Mouse (Mus musculus): ENCODE data around the gene Hmcn1.

Gene Hmcn1

DNA sequence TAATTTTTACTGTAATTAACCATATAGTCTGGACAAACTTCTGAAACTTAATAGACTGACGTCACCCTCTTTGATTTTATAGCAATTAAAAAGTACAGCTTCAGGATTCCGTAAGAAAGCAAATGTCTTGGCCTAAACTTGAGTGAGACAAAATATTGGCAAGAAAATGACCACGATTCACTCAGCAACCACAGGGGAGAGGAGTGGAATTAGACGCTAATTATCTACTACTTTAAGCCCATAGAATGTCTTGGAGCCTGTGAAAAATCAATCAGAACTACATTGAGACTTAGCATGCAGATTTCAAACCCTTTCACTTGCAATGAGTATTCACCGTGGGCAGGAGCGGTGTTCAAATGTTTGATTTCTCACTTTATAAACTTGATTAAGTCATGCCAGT is 159.8 kb downstream of the Hmcn1 start:
- Histone ChIP-seq H3K9me3 (ENCODE audit: low read length) (no peaks in the 10 kb centered on the region), H3K4me3 (replicated peaks; ENCODE audit: low read length) (no peak overlapping the region), H3K4me1 (replicated peaks; ENCODE audit: low read depth, low read length) (no peaks in the 10 kb centered on the region), H3K27me3 (ENCODE audit: insufficient read depth, low read length) (no peaks in the 10 kb centered on the region), H3K36me3 (ENCODE audit: insufficient read depth, low read length) (no peaks in the 10 kb centered on the region)
- no peak for TF ChIP-seq POU5F1 (IDR thresholded peaks at IDR 0.05; ENCODE audit: borderline replicate concordance, low read length)
- TF ChIP-seq CTCF (conservative IDR thresholded peaks at IDR 0.05; ENCODE audit: low read length) = no peak
- no peak for TF ChIP-seq NANOG (IDR thresholded peaks at IDR 0.05; ENCODE audit: borderline replicate concordance, low read length)

DNA sequence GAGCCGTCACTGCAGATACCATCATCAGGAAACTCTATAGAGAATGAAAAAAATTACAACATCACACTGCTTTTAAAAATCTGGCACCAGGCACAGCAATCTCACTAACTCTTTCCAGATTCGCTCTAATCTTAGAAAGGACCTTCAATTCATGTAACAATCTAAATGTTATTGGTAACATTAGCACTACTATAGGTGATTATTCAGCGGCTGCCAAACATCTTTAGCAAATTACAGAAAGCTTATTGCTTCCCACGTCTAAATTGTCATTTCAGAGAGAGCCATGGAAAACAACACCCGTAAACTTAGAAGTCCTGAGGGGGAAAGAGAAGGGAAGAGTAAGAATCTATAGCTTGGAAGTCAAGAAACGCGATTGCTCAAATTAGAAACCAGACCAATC is 163.4 kb downstream of the Hmcn1 start:
- TF ChIP-seq NANOG (IDR thresholded peaks at IDR 0.05; ENCODE audit: borderline replicate concordance, low read length) = no peak
- TF ChIP-seq CTCF (conservative IDR thresholded peaks at IDR 0.05; ENCODE audit: low read length) = no peak
- no peak for TF ChIP-seq POU5F1 (IDR thresholded peaks at IDR 0.05; ENCODE audit: borderline replicate concordance, low read length)
- H3K4me1 ChIP-seq (replicated peaks; ENCODE audit: low read depth, low read length) = no peaks in the 10 kb centered on the region
- no peaks in the 10 kb centered on the region for H3K36me3 ChIP-seq (ENCODE audit: insufficient read depth, low read length)
- H3K4me3 ChIP-seq (replicated peaks; ENCODE audit: low read length) = no peak overlapping the region
- no peaks in the 10 kb centered on the region for H3K27me3 ChIP-seq (ENCODE audit: insufficient read depth, low read length)
- no peaks in the 10 kb centered on the region for H3K9me3 ChIP-seq (ENCODE audit: low read length)

DNA sequence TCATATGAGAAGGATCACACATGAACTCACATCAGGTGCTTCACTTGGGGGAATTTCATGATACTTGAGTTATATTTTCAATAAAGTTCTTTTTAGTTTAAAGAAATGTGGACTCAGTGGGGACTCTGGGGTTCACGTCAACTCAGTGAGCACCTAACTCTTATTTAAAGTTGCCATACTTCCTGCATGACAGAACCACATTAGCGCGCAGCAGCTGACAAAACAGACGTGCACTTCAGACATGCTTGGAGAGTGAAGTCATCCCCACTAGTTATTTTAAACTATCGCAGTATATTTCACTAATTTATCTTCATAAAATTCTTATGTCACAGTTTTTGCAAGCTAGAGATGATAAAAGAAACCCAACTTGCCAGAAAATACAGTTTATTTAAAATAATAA is 166.1 kb downstream of the Hmcn1 start:
- TF ChIP-seq NANOG (IDR thresholded peaks at IDR 0.05; ENCODE audit: borderline replicate concordance, low read length) = no peak
- H3K36me3 ChIP-seq (ENCODE audit: insufficient read depth, low read length) = no peaks in the 10 kb centered on the region
- H3K4me1 ChIP-seq (replicated peaks; ENCODE audit: low read depth, low read length) = no peaks in the 10 kb centered on the region
- no peaks in the 10 kb centered on the region for H3K27me3 ChIP-seq (ENCODE audit: insufficient read depth, low read length)
- H3K9me3 ChIP-seq (ENCODE audit: low read length) = no peaks in the 10 kb centered on the region
- no peak overlapping the region for H3K4me3 ChIP-seq (replicated peaks; ENCODE audit: low read length)

DNA sequence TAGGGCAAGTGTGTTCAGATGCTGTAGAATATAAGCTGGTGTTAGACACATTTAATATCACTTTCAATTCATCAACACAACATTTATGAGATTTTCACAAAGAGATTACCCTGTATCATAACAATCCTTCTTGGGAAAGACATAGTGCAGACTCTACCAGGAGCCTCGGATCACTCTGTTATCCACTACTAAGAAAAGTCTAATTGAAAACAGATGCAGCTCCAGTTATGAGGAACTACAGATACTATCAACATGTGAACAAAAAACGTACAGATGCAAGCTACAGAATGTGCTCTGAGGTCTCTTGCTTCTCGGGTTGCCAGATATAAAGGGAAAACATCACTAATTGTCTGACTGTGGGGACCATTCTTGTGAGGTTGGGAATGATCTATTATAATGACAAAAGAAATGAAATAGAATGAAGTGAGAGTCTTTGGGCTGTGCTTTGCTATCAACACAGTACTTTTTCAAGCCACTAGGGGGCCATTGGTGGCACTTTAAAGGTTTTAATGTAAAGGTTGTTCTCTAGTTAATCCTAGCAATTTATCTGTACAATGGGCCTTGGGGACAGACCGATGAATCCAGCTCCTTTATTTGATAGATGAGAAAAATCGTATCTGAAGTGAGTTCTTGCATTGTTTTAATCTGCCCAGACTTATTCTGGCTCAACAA is 168.8 kb downstream of the Hmcn1 start:
- Histone ChIP-seq H3K36me3 (ENCODE audit: insufficient read depth, low read length) (no peaks in the 10 kb centered on the region), H3K4me3 (replicated peaks; ENCODE audit: low read length) (no peak overlapping the region), H3K27me3 (ENCODE audit: insufficient read depth, low read length) (no peaks in the 10 kb centered on the region), H3K4me1 (replicated peaks; ENCODE audit: low read depth, low read length) (no peaks in the 10 kb centered on the region), H3K9me3 (ENCODE audit: low read length) (no peaks in the 10 kb centered on the region)
- TF ChIP-seq CTCF (conservative IDR thresholded peaks at IDR 0.05; ENCODE audit: low read length) = no peak
- no peak for TF ChIP-seq POU5F1 (IDR thresholded peaks at IDR 0.05; ENCODE audit: borderline replicate concordance, low read length)
- TF ChIP-seq NANOG (IDR thresholded peaks at IDR 0.05; ENCODE audit: borderline replicate concordance, low read length) = no peak

DNA sequence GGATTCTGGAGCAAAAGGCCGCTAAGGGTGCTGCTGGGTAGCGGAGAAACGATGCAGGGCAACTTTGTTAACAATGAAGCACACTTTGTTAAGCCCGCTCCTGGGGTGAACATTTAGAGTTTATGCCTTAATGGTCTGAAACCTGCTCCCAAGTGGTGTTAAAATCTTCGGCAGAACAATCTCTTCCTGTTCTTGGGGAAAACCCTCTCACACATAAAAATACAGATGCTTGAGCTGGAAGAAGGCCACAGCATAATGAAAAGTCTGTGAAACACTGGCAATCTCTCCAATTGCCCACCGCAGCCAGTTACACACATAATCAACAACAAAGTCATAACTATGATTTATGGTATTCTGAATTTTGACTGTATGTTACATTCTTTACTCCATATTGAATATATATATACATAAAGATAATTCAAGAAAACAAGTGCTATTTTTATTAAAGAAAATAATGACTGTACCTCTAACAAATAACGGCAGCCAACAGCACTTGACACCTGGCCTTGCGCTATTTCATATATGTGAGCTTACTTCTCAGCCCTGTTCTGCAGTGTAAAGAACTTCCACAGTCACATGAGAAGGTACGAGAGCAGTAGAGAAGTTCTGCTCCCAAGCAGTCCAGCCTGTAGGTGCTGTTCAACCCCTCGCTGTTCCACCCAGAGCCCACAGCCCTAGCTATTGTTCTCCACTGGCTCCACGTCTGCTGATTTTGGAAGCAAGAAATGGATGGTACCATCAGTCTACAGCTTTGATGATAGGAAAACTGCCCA is 177.0 kb downstream of the Hmcn1 start:
- Histone ChIP-seq H3K4me1 (replicated peaks; ENCODE audit: low read depth, low read length) (no peaks in the 10 kb centered on the region), H3K4me3 (replicated peaks; ENCODE audit: low read length) (no peak overlapping the region), H3K9me3 (ENCODE audit: low read length) (no peaks in the 10 kb centered on the region), H3K36me3 (ENCODE audit: insufficient read depth, low read length) (no peaks in the 10 kb centered on the region), H3K27me3 (ENCODE audit: insufficient read depth, low read length) (no peaks in the 10 kb centered on the region)
- no peak for TF ChIP-seq NANOG (IDR thresholded peaks at IDR 0.05; ENCODE audit: borderline replicate concordance, low read length)
- no peak for TF ChIP-seq CTCF (conservative IDR thresholded peaks at IDR 0.05; ENCODE audit: low read length)
- no peak for TF ChIP-seq POU5F1 (IDR thresholded peaks at IDR 0.05; ENCODE audit: borderline replicate concordance, low read length)

DNA sequence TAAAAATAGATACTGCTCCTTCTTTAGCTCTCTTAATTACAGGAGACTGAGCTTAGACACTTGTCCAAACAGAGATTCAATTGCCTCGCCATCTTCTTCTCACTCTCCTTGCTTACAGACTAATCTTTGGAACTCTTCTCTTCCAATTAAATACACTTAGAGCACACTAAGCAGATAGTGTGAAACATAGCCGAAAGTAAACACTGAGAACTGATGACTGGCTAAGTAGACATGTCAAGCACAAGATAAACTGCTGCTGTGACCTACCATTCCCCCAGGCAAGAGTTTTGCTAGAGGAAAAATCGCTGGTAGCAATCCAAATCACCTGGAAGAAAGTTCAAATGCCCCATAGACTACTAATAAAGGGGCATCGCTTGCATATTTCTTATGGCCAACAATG is 178.3 kb downstream of the Hmcn1 start:
- TF ChIP-seq NANOG (IDR thresholded peaks at IDR 0.05; ENCODE audit: borderline replicate concordance, low read length) = no peak

DNA sequence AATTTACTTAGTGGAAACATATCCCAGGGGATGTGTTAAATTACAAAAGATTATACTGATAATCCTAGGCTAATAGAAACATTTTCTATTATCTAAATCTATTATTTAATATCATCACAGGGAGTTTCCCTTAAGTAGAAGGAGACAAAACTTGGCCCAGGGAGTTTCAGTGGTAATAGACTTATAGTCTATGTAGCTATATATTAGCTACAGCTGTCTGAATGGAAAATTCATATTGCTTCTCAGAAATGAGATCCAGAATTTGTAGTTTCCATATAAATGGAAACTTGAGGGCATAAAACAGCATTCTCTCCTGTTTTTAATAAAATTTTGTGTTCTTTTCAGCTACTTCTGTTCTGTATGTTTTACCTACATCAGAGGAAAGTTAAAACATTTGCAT is 179.9 kb downstream of the Hmcn1 start:
- no peak for TF ChIP-seq POU5F1 (IDR thresholded peaks at IDR 0.05; ENCODE audit: borderline replicate concordance, low read length)
- TF ChIP-seq NANOG (IDR thresholded peaks at IDR 0.05; ENCODE audit: borderline replicate concordance, low read length) = no peak
- TF ChIP-seq CTCF (conservative IDR thresholded peaks at IDR 0.05; ENCODE audit: low read length) = no peak
- Histone ChIP-seq H3K4me1 (replicated peaks; ENCODE audit: low read depth, low read length) (no peaks in the 10 kb centered on the region), H3K27me3 (ENCODE audit: insufficient read depth, low read length) (no peaks in the 10 kb centered on the region)

More for the DNA sequence above, 178.3 kb downstream of the Hmcn1 start:
- H3K4me1 ChIP-seq (replicated peaks; ENCODE audit: low read depth, low read length) = no peaks in the 10 kb centered on the region
- H3K9me3 ChIP-seq (ENCODE audit: low read length) = no peaks in the 10 kb centered on the region
- no peak overlapping the region for H3K4me3 ChIP-seq (replicated peaks; ENCODE audit: low read length)
- H3K36me3 ChIP-seq (ENCODE audit: insufficient read depth, low read length) = no peaks in the 10 kb centered on the region
- H3K27me3 ChIP-seq (ENCODE audit: insufficient read depth, low read length) = no peaks in the 10 kb centered on the region

DNA sequence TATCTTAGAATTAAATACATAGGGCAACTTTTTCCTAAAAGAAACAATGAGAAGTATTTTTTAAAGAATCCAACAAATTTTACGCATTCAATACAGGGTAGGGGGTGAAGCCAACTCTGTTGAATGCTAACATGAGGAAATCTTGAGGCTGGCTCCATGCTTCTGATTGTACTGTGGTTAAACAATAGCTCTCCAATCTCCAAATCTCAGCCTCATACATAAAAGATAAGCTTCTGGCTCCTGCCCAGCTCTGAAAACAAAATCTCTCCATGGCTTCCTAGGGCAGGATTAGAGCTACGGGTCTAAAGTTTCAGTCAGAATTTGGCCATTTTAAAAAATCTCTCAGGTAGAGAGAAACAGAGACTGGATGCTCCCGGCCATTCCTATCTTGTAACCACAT is 186.4 kb downstream of the Hmcn1 start:
- H3K4me1 ChIP-seq (replicated peaks; ENCODE audit: low read depth, low read length) = peaks cover 5% of the 10 kb centered on the region; the same call in 1 of the 2 replicates

More for the DNA sequence above, 179.9 kb downstream of the Hmcn1 start:
- no peak overlapping the region for H3K4me3 ChIP-seq (replicated peaks; ENCODE audit: low read length)
- H3K36me3 ChIP-seq (ENCODE audit: insufficient read depth, low read length) = no peaks in the 10 kb centered on the region
- H3K9me3 ChIP-seq (ENCODE audit: low read length) = no peaks in the 10 kb centered on the region

More for the DNA sequence above, 186.4 kb downstream of the Hmcn1 start:
- Histone ChIP-seq H3K36me3 (ENCODE audit: insufficient read depth, low read length) (no peaks in the 10 kb centered on the region), H3K27me3 (ENCODE audit: insufficient read depth, low read length) (no peaks in the 10 kb centered on the region), H3K4me3 (replicated peaks; ENCODE audit: low read length) (no peak overlapping the region), H3K9me3 (ENCODE audit: low read length) (no peaks in the 10 kb centered on the region)
- TF ChIP-seq POU5F1 (IDR thresholded peaks at IDR 0.05; ENCODE audit: borderline replicate concordance, low read length) = no peak
- TF ChIP-seq CTCF (conservative IDR thresholded peaks at IDR 0.05; ENCODE audit: low read length) = no peak
- TF ChIP-seq NANOG (IDR thresholded peaks at IDR 0.05; ENCODE audit: borderline replicate concordance, low read length) = no peak
